Mouse (Mus musculus) intestine, embryonic 16.5 days (tissue): ENCODE measurements around the gene Gm20458. TPM values are rescaled to one million over a fixed set of nuclear protein-coding genes. Genes with fewer than 3 reads are reported as not detected.
A peak's percentile ranks its signal among the peaks of the same experiment; 100 is the strongest.

Experiments used
- ATAC-seq: fragments of 200-750 bp; cut with Nextera tagmentation; 2 replicates; pipeline ENCODE4 v1.8.0; 2017; ENCODE audit warnings: moderate TSS enrichment, moderate library complexity
- H3K27ac ChIP-seq: fragments of 300-500 bp; sonication (generic); 2 replicates; pipeline ENCODE4 v1.5.1; 2014; ENCODE audit warnings: mild to moderate bottlenecking, low read length
- H3K27me3 ChIP-seq: fragments of 300-500 bp; sonication (generic); replicated peaks from 2 replicates; pipeline ENCODE4 v1.6.1; 2014; ENCODE audit warnings: low read length, control low read depth, mixed read lengths; ENCODE audit not compliant: control insufficient read depth, insufficient read depth
- H3K36me3 ChIP-seq: fragments of 300-500 bp; sonication (generic); 2 replicates; pipeline ENCODE4 v1.6.1; 2014; ENCODE audit warnings: low read length, control low read depth; ENCODE audit not compliant: control insufficient read depth, insufficient read depth
- H3K4me1 ChIP-seq: fragments of 300-500 bp; sonication (generic); 2 replicates; pipeline ENCODE4 v1.6.1; 2014; ENCODE audit warnings: low read length, control low read depth, mixed read lengths; ENCODE audit not compliant: control insufficient read depth, insufficient read depth
- H3K4me2 ChIP-seq: fragments of 300-500 bp; sonication (generic); 2 replicates; pipeline ENCODE4 v1.6.1; 2014; ENCODE audit warnings: low read depth, low read length, control low read depth
- H3K4me3 ChIP-seq: fragments of 300-500 bp; sonication (generic); 2 replicates; pipeline ENCODE4 v1.5.1; 2014; ENCODE audit warnings: mild to moderate bottlenecking, low read length
- H3K9ac ChIP-seq: fragments of 300-500 bp; sonication (generic); 2 replicates; pipeline ENCODE4 v1.6.1; 2014; ENCODE audit warnings: low read depth, low read length
- H3K9me3 ChIP-seq: fragments of 300-500 bp; sonication (generic); 2 replicates; pipeline ENCODE4 v1.6.1; 2016; ENCODE audit warnings: low read length, control low read depth; ENCODE audit not compliant: control insufficient read depth
- WGBS: fragments of 180-500 bp; shearing (Covaris S2); extraction: QIAGEN DNeasy Blood & Tissue Kit; methylation state at CpG from one replicate; pipeline ENCODE4 v1.1.7; 2014; 5-methylcytosine and 5-hydroxymethylcytosine counted together
- polyA plus RNA-seq: library from polyadenylated mRNA; unstranded; fragments of >200 nt; fragmentation: Nextera tagmentation; extraction: Ambion mirVana; gene quantifications from 2 replicates; pipeline ENCODE4 v1.2.1, GENCODE M21; 2015

Gm20458 gene
- polyA plus RNA-seq: 9.8 and 11.9 TPM in 2 replicates

DNA sequence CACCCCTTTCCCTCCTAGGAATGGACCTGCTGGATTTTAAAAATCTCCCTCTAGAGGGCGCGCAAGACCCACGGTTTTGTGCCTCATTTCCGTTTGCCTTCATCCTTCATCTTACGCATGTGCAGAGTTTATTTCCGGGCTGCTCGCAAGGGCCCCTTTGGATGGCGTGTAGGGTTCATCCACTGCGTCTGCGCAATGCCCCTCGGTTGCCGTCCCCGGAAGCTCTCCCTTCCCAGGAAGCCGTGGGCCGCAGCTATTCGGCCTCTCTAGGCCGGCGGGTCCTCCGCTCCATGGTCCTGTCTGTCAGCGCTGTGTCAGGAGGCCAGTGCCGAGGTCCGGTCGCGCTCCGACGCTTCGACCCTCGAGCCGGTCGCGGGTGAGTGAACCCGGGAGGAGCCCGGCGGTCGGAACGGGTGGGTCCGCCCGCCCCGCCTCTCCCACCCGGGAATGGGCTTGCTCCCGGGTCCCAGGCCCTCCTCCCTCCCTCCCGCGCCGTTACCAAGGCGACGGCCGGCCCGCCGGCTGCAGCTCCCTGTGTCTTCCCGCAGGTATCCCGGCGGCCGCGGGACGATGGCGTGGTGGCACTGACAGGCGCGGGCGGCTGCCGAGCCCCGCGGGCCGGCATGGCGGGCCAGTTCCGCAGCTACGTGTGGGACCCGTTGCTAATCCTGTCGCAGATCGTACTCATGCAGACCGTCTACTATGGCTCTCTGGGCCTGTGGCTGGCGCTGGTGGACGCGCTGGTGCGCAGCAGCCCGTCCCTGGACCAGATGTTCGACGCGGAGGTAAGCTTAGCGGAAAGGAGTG, at the start of gene Gm20458:
Gm20458 (plus strand) TSS at position 223 of the 807 bp plus-strand sequence.
- ATAC-seq: peak; percentile 93
- under 1% methylated on average over 67 of the region's 79 CpGs for WGBS
- no peaks in the 10 kb centered on the region for H3K9me3 ChIP-seq
- H3K27ac ChIP-seq: peak within 1 kb of the TSS; percentile 77
- H3K36me3 ChIP-seq: peaks cover 5% of the 10 kb centered on the region
- peak within 1 kb of the TSS; percentile 95 for H3K4me3 ChIP-seq
- H3K4me1 ChIP-seq: peaks cover 17% of the 10 kb centered on the region
- peak within 1 kb of the TSS; percentile 85 for H3K9ac ChIP-seq
- H3K27me3 ChIP-seq: no peaks in the 10 kb centered on the region
- peak within 1 kb of the TSS; percentile 65 for H3K4me2 ChIP-seq

DNA sequence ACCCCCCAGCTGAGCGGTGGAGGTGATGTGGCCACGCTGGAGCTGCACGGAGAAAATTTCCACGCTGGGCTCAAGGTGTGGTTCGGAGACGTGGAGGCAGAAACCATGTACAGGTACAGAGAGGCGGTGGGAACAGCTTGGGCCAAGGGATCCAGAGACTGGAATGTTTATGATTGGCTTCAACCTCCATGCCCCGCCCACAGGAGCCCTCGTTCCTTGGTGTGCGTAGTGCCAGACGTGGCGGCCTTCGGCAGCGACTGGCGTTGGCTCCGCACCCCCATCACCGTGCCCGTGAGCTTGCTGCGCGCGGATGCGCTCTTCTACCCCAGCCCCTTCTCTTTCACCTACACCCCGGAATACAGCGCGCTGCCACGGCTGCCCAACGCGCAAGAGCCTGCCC, 46.6 kb upstream of the Gm20458 start:
- Histone ChIP-seq H3K9ac (peak overlapping the region; percentile 45; the same call in 1 of the 2 replicates), H3K36me3 (no peaks in the 10 kb centered on the region), H3K27ac (no peak overlapping the region), H3K4me1 (peaks cover 4% of the 10 kb centered on the region), H3K9me3 (no peaks in the 10 kb centered on the region), H3K4me3 (peak overlapping the region; percentile 28), H3K4me2 (peak overlapping the region; percentile 44), H3K27me3 (no peaks in the 10 kb centered on the region)
- 27% methylated on average over 28 of the region's 28 CpGs for WGBS
- ATAC-seq: peak; percentile 51

GRCm38 (mm10) chr2:164414581-164414980, 46.2 kb upstream of the Gm20458 start:
- no peak for ATAC-seq
- H3K4me1 ChIP-seq: peaks cover 4% of the 10 kb centered on the region
- H3K36me3 ChIP-seq: no peaks in the 10 kb centered on the region
- H3K27ac ChIP-seq: no peak overlapping the region
- WGBS: 65% methylated on average over 10 of the region's 10 CpGs
- no peaks in the 10 kb centered on the region for H3K27me3 ChIP-seq
- peak overlapping the region; percentile 44 for H3K4me2 ChIP-seq
- H3K9me3 ChIP-seq: no peaks in the 10 kb centered on the region
- peak overlapping the region; percentile 28 for H3K4me3 ChIP-seq
- peak overlapping the region; percentile 45; the same call in 1 of the 2 replicates for H3K9ac ChIP-seq

GRCm38 (mm10) chr2:164417198-164417597, 43.6 kb upstream of the Gm20458 start:
- WGBS: 0% methylated on average over 2 of the region's 2 CpGs
- H3K27me3 ChIP-seq: no peaks in the 10 kb centered on the region
- H3K36me3 ChIP-seq: no peaks in the 10 kb centered on the region
- peaks cover 4% of the 10 kb centered on the region for H3K4me1 ChIP-seq
- no peak for ATAC-seq
- no peak overlapping the region for H3K4me3 ChIP-seq
- H3K9ac ChIP-seq: no peak overlapping the region
- no peak overlapping the region for H3K4me2 ChIP-seq
- no peaks in the 10 kb centered on the region for H3K9me3 ChIP-seq
- no peak overlapping the region for H3K27ac ChIP-seq

DNA sequence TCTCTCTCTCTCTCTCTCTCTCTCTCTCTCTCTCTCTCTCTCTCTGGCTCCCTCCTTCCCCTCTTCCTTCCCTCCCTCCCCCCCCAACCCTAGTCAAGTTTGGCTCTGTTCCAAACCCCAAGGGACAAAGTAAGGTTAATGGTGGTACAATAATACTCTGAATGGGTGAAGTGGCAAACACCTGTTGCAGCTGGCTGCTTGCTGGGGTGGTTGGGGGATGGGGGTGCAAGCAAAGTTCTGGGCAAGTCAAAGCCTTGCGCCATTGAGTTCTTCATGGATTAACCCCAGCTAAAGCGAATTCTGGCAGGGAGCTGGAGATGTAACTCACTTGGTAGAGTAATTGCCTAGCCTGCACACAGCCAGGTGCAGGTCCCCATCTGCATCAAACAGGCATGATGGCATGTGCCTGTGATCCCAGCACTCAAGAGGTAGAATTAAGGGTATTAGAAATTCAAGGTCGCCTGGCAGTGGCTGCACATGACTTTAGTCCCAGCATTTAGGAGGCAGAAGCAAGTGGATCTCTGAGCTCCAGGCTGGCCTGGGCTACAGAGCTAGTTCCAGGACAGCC, 42.4 kb upstream of the Gm20458 start:
- H3K9me3 ChIP-seq: no peaks in the 10 kb centered on the region
- H3K4me3 ChIP-seq: no peak overlapping the region
- H3K4me1 ChIP-seq: peaks cover 4% of the 10 kb centered on the region
- no peak for ATAC-seq
- H3K36me3 ChIP-seq: no peaks in the 10 kb centered on the region
- H3K27me3 ChIP-seq: no peaks in the 10 kb centered on the region
- H3K27ac ChIP-seq: peak overlapping the region; percentile 23; the same call in 1 of the 2 replicates
- WGBS: 40% methylated on average over 3 of the region's 3 CpGs
- H3K9ac ChIP-seq: no peak overlapping the region
- no peak overlapping the region for H3K4me2 ChIP-seq

DNA sequence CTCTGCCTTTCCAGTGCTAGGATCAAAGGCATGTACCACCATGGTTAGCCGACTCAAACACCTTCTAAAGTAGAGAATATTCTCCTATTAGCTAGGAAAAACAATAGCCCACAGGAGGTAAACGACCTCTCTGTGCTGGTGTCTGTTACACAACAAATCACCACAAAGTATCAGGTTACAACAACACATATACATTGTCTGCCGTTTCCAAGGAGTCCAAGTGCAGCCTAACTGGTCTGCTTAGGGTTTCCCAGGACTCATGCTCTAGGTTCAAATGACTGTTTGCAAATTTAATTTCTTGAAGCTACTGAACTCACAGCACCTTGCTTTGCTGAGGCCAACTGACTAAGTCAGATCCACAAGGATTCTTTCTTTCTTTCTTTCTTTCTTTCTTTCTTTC, 41.3 kb upstream of the Gm20458 start:
- Histone ChIP-seq H3K4me3 (no peak overlapping the region), H3K27ac (no peak overlapping the region), H3K36me3 (peaks cover 8% of the 10 kb centered on the region), H3K4me1 (peaks cover 4% of the 10 kb centered on the region), H3K4me2 (no peak overlapping the region), H3K9me3 (no peaks in the 10 kb centered on the region), H3K27me3 (no peaks in the 10 kb centered on the region), H3K9ac (no peak overlapping the region)
- WGBS: 19% methylated on average over 3 of the region's 3 CpGs
- no peak for ATAC-seq

- peaks cover 4% of the 10 kb centered on the region for H3K4me1 ChIP-seq
- no peaks in the 10 kb centered on the region for H3K27me3 ChIP-seq
- no peaks in the 10 kb centered on the region for H3K9me3 ChIP-seq
- peaks cover 9% of the 10 kb centered on the region for H3K36me3 ChIP-seq
- H3K4me2 ChIP-seq: no peak overlapping the region
- H3K9ac ChIP-seq: no peak overlapping the region
- ATAC-seq: no peak
- H3K27ac ChIP-seq: no peak overlapping the region
- H3K4me3 ChIP-seq: no peak overlapping the region
- 87% methylated on average over 7 of the region's 7 CpGs for WGBS
Observed at GRCm38 (mm10) chr2:164421306-164421705, 39.5 kb upstream of the Gm20458 start.

DNA sequence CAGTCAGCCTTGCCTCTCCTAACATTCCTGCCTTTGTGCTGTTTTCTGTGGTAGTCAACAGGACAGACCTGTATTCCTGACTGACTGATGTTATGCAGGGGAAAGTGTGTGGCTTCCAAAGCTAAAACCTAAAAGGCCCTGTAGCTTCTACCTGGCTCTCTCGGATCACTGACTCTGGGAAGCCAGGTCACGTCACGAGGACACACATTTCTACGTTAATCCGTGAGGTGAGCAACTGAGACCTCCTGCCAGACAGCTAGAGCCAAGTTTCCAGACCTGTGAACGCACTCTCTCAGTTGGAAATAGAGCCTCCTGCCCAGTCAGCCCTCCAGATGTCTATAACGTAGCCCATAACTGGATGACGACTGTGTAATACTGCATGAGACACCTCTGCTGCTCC, 38.8 kb upstream of the Gm20458 start:
- H3K27me3 ChIP-seq: no peaks in the 10 kb centered on the region
- no peak overlapping the region for H3K4me3 ChIP-seq
- ATAC-seq: no peak
- 86% methylated on average over 8 of the region's 8 CpGs for WGBS
- H3K4me2 ChIP-seq: no peak overlapping the region
- peaks cover 4% of the 10 kb centered on the region for H3K4me1 ChIP-seq
- H3K9ac ChIP-seq: no peak overlapping the region
- H3K9me3 ChIP-seq: no peaks in the 10 kb centered on the region
- no peak overlapping the region for H3K27ac ChIP-seq
- H3K36me3 ChIP-seq: peaks cover 12% of the 10 kb centered on the region

DNA sequence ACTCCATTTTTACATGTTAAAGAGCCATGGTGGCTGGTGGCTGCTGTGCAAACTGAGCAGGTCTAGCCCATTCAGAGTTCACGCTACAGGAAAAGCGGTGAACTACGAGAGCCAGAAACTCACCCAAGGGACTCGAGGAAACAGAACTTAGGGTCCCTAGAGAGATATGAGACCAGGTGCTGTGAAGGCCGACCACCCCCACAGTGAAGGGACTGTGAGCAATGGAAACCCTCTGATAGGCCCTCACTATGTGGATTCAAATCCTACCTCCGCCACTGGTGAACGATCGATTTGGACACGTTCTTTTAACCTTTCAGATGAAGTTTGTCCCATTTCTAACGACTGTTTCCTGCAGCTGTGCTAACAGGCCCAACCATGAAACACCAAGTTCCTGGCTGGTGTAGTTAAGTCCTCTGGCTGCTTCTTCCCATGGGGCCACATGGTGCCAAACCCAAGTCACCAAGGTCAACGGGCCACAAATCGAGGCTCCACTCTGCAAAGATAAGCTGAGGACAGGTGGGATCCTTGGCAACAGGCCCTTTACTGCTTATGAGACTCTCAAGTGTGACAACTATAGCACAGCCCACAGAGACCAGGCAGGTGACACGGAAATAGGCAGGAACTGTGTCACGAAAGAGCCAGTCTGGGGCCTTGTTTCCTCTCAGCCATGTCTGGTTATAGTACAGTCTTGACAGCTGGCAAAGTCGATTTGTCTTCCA, 37.9 kb upstream of the Gm20458 start:
- Histone ChIP-seq H3K27me3 (no peaks in the 10 kb centered on the region), H3K9ac (no peak overlapping the region), H3K9me3 (no peaks in the 10 kb centered on the region), H3K4me3 (no peak overlapping the region), H3K36me3 (peaks cover 12% of the 10 kb centered on the region), H3K27ac (peak overlapping the region; percentile 55), H3K4me1 (peaks cover 4% of the 10 kb centered on the region), H3K4me2 (no peak overlapping the region)
- peak; percentile 83 for ATAC-seq
- WGBS: 78% methylated on average over 15 of the region's 15 CpGs
